Mouse (Mus musculus): Measurements from ENCODE around the gene Specc1. TPM values are rescaled to one million over a fixed set of nuclear protein-coding genes. Genes with fewer than 3 reads are reported as not detected.

Specc1 gene
- 6.4 and 26.2 TPM in 2 replicates for polyA plus RNA-seq (2012; ENCODE audit: low replicate concordance)

GRCm38 (mm10) chr11:61956572-61957295 is at the start of gene Specc1:
Gene Specc1, plus strand, starts transcription at chr11:61956763.

GRCm38 (mm10) chr11:61930098-61930517 is 26.5 kb upstream of the Specc1 start, which contains the start of gene Akap10:
Gene Akap10, minus strand, starts transcription at chr11:61930252.

GRCm38 (mm10) chr11:62248401-62249244 is 292.1 kb downstream of the Specc1 start, which contains the start of gene Adora2b:
Gene Adora2b, plus strand, starts transcription at chr11:62248984.

Other genes with a start within 250 kb of the Specc1 start
- not detected in 2 replicates for gene Slc5a10, start 235.9 kb upstream of the Specc1 start, polyA plus RNA-seq (2012; ENCODE audit: low replicate concordance)
- gene Prpsap2, start 194.7 kb upstream of the Specc1 start, polyA plus RNA-seq (2012; ENCODE audit: low replicate concordance), result 7.3 and 10.4 TPM in 2 replicates
- 2.7 and 2.8 TPM in 2 replicates for gene Ulk2, start 101.7 kb upstream of the Specc1 start, polyA plus RNA-seq (2012; ENCODE audit: low replicate concordance)
- gene Akap10, start 26.5 kb upstream of the Specc1 start, polyA plus RNA-seq (2012; ENCODE audit: low replicate concordance), result 36.0 and 38.5 TPM in 2 replicates

All from leukemia stem cell, adult 10-12 weeks (primary cell).